Mouse (Mus musculus): ENCODE results near the gene Rdh13. TPM values are rescaled to one million over a fixed set of nuclear protein-coding genes. Genes with fewer than 3 reads are reported as not detected.

Gene Rdh13
- total and polyA plus RNA-seq, 2 experiments from 2014 or later, result 45.3 to 61.3 TPM

GRCm38 (mm10) chr7:4479674-4480073, 34.2 kb upstream of the Rdh13 start:
- 17% methylated on average over 6 of the region's 6 CpGs for WGBS
- no peak overlapping the region for H3K27ac ChIP-seq (ENCODE audit: low read depth, low read length)
- H3K27me3 ChIP-seq (ENCODE audit: insufficient read depth, low read length), result peaks cover 8% of the 10 kb centered on the region; the same call in 1 of the 2 replicates
- peak; percentile 64 for DNase-seq (ENCODE audit: low spot score)
- no peak overlapping the region for H3K4me3 ChIP-seq (ENCODE audit: low read depth, low read length)
- no peak overlapping the region for H3K4me2 ChIP-seq (ENCODE audit: low read depth, low read length, poor library complexity, severe bottlenecking)
- no peak for ATAC-seq (ENCODE audit: low FRiP score)
- peak; percentile 78 for TF ChIP-seq CTCF (IDR thresholded peaks at IDR 0.05)
- H3K36me3 ChIP-seq (ENCODE audit: insufficient read depth, low read length), result peaks cover 38% of the 10 kb centered on the region
- peaks cover 4% of the 10 kb centered on the region; the same call in 1 of the 2 replicates for H3K4me1 ChIP-seq (ENCODE audit: insufficient read depth, low read length)
- H3K9ac ChIP-seq (replicated peaks; ENCODE audit: low read length, poor library complexity, severe bottlenecking), result no peak overlapping the region
- H3K9me3 ChIP-seq (ENCODE audit: low read length), result no peaks in the 10 kb centered on the region

GRCm38 (mm10) chr7:4478796-4479291, 33.4 kb upstream of the Rdh13 start:
- H3K4me1 ChIP-seq (ENCODE audit: insufficient read depth, low read length), result peaks cover 4% of the 10 kb centered on the region; the same call in 1 of the 2 replicates
- H3K27me3 ChIP-seq (ENCODE audit: insufficient read depth, low read length), result peaks cover 17% of the 10 kb centered on the region
- H3K4me3 ChIP-seq (ENCODE audit: low read depth, low read length), result peak overlapping the region; percentile 44
- H3K9ac ChIP-seq (replicated peaks; ENCODE audit: low read length, poor library complexity, severe bottlenecking), result peak overlapping the region; percentile 37; the same call in 1 of the 2 replicates
- no peak for DNase-seq (ENCODE audit: low spot score)
- ATAC-seq (ENCODE audit: low FRiP score), result peak; percentile 10; the same call in 1 of the 2 replicates
- H3K27ac ChIP-seq (ENCODE audit: low read depth, low read length), result 0 out of 2 replicates have a peak overlapping the region, but pooled peaks have one; percentile 7
- H3K36me3 ChIP-seq (ENCODE audit: insufficient read depth, low read length), result peaks cover 30% of the 10 kb centered on the region
- H3K9me3 ChIP-seq (ENCODE audit: low read length), result no peaks in the 10 kb centered on the region
- peak overlapping the region; percentile 83 for H3K4me2 ChIP-seq (ENCODE audit: low read depth, low read length, poor library complexity, severe bottlenecking)
- TF ChIP-seq CTCF (IDR thresholded peaks at IDR 0.05), result 0 out of 2 replicates have a peak, but pooled peaks have one; percentile 0
- 4% methylated on average over 16 of the region's 16 CpGs for WGBS

DNA sequence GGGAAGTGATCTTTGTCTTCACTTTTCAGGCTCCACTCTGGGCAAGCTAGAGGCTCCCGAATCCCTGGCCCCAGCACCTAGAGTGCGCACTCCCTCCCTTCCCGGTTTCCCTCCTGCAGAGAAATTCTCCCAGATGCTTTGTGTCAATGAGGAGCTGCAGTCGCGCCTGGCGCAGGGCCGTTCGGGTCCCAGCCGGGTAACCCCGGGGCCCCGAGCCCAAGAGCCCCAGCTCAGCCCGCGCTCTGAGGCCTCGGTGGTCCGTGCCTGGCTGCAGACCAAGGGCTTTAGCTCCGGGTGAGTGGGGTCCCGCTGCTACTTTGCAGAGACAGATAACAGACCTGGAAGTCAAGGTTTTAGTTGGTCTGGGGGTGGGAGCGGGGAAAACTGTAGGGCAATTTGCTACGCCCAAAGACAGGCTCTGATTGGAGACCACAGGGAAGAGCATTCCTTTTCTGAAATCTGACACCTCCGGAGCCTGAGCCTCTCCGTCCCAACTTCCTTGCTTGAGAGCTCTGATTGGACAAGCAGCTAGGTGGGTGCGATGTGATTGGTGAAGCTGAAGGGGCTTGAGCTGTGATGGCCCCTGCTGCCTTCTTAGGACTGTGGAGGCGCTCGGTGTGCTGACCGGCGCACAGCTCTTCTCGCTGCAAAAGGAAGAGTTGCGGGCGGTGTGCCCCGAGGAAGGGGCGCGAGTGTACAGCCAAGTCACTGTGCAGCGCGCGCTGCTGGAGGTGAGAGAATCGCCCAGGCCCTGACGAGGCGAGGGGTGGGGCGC, 32.8 kb upstream of the Rdh13 start:
- Histone ChIP-seq H3K4me1 (ENCODE audit: insufficient read depth, low read length) (peaks cover 4% of the 10 kb centered on the region; the same call in 1 of the 2 replicates), H3K4me3 (ENCODE audit: low read depth, low read length) (peak overlapping the region; percentile 44), H3K9me3 (ENCODE audit: low read length) (no peaks in the 10 kb centered on the region), H3K4me2 (ENCODE audit: low read depth, low read length, poor library complexity, severe bottlenecking) (peak overlapping the region; percentile 83), H3K9ac (replicated peaks; ENCODE audit: low read length, poor library complexity, severe bottlenecking) (peak overlapping the region; percentile 37), H3K36me3 (ENCODE audit: insufficient read depth, low read length) (peaks cover 24% of the 10 kb centered on the region), H3K27me3 (ENCODE audit: insufficient read depth, low read length) (peaks cover 23% of the 10 kb centered on the region), H3K27ac (ENCODE audit: low read depth, low read length) (0 out of 2 replicates have a peak overlapping the region, but pooled peaks have one; percentile 7)
- peak; percentile 15; the same call in 1 of the 2 replicates for TF ChIP-seq CTCF (IDR thresholded peaks at IDR 0.05)
- DNase-seq (ENCODE audit: low spot score) (peak; percentile 89), ATAC-seq (ENCODE audit: low FRiP score) (peak; percentile 88)
- WGBS, result under 1% methylated on average over 39 of the region's 39 CpGs

DNA sequence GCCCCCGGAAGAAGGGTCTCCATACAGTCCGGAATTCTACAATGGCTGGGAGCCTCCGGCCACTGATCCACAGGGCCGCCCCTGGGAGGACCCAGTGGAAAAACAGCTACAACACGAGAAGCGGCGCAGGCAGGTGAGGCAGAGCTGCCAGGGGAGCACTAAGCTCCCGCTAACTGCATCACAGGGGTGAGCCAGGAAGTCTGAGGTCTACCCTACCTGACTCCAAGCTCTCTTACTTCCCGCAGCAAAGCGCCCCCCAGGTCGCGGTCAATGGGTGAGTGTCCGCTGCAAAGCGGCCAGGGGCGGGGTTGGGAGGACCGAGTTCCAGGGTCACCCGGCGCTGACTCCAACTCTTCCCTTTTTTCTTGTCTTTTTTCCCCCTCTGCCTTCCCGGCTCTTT, 28.5 kb upstream of the Rdh13 start:
- ATAC-seq (ENCODE audit: low FRiP score), result no peak
- Histone ChIP-seq H3K27me3 (ENCODE audit: insufficient read depth, low read length) (peaks cover 32% of the 10 kb centered on the region), H3K9me3 (ENCODE audit: low read length) (no peaks in the 10 kb centered on the region), H3K36me3 (ENCODE audit: insufficient read depth, low read length) (no peaks in the 10 kb centered on the region), H3K4me1 (ENCODE audit: insufficient read depth, low read length) (peaks cover 3% of the 10 kb centered on the region; the same call in 1 of the 2 replicates), H3K27ac (ENCODE audit: low read depth, low read length) (no peak overlapping the region), H3K4me2 (ENCODE audit: low read depth, low read length, poor library complexity, severe bottlenecking) (no peak overlapping the region), H3K9ac (replicated peaks; ENCODE audit: low read length, poor library complexity, severe bottlenecking) (no peak overlapping the region), H3K4me3 (ENCODE audit: low read depth, low read length) (no peak overlapping the region)
- 14% methylated on average over 19 of the region's 19 CpGs for WGBS
- no peak for DNase-seq (ENCODE audit: low spot score)
- no peak for TF ChIP-seq CTCF (IDR thresholded peaks at IDR 0.05)

GRCm38 (mm10) chr7:4471179-4471555, 25.7 kb upstream of the Rdh13 start:
- peak overlapping the region; percentile 71 for H3K4me2 ChIP-seq (ENCODE audit: low read depth, low read length, poor library complexity, severe bottlenecking)
- peak overlapping the region; percentile 65 for H3K9ac ChIP-seq (replicated peaks; ENCODE audit: low read length, poor library complexity, severe bottlenecking)
- ATAC-seq (ENCODE audit: low FRiP score) (peak; percentile 87), DNase-seq (ENCODE audit: low spot score) (peak; percentile 89)
- H3K9me3 ChIP-seq (ENCODE audit: low read length), result no peaks in the 10 kb centered on the region
- H3K27ac ChIP-seq (ENCODE audit: low read depth, low read length), result no peak overlapping the region
- peak overlapping the region; percentile 49 for H3K4me3 ChIP-seq (ENCODE audit: low read depth, low read length)
- WGBS, result 1% methylated on average over 24 of the region's 24 CpGs
- TF ChIP-seq CTCF (IDR thresholded peaks at IDR 0.05), result peak; percentile 88
- H3K36me3 ChIP-seq (ENCODE audit: insufficient read depth, low read length), result no peaks in the 10 kb centered on the region
- H3K27me3 ChIP-seq (ENCODE audit: insufficient read depth, low read length), result peaks cover 29% of the 10 kb centered on the region
- H3K4me1 ChIP-seq (ENCODE audit: insufficient read depth, low read length), result no peaks in the 10 kb centered on the region
